Mouse (Mus musculus): ENCODE measurements around the gene Lmntd1.

Gene Lmntd1

DNA sequence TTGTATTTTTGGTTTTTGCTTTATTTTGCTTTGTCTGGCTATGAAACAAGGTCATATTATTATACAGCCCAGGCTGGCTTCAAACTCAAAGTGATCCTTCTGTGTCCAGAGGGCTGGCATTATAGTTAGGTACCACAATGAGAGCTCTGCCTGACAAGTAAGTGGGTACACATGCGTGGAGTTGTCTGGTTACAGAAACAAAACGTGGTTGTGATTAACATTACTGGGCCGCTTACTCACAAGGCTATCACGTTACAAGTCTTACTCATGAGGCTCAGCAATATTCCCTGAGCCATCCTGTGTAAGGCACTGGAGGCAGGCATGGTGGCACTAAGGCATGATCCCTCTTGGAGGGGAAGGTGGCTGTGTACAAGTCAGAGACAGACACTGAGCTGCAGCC lies 49.4 kb downstream of the Lmntd1 start:
- no peak for DNase-seq (ENCODE audit: extremely low spot score, low spot score)

DNA sequence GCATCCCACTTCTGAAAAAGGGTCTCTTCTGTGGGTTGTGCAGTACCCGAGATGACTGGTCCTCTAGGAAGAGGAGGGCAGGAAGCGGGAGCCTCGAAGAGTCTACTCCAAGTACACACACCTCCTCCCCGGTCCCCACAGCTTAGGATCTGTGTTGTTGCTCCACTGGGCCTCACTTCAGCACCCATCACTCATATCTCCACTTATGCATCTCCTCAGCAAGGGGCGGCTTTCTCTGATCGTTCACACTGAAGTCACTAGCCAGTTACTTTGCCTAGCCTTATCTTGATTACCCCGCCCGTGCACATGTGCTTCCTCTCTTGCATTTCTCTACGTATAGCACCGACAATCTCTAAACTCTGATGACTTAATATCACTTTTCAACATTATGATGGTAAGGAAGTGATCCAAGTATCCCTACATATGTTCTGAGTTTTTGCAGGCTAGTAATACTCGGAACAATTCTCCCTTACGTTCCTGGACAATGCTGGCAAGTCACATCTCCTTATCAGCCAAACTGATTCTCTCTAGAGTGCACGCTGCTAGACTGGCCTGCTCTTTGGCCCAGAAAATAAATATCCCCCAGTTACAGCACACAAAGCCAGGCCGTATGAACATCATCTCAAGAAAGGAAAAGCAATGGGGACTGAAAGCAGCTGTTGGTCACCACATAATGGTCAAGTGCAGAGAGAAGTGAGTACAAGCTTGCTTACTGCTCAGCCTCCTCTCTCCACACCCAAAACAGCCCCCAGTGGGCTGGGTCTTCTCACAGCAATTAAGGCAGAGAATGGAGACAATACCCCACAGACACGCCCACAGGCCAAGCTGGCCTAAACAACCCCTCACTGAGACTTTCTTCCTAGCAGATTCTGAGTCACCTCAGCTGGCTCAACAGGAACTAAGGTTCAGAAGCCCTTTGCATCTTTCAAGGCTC lies 56.8 kb downstream of the Lmntd1 start:
- no peak for DNase-seq (ENCODE audit: extremely low spot score, low spot score)

DNA sequence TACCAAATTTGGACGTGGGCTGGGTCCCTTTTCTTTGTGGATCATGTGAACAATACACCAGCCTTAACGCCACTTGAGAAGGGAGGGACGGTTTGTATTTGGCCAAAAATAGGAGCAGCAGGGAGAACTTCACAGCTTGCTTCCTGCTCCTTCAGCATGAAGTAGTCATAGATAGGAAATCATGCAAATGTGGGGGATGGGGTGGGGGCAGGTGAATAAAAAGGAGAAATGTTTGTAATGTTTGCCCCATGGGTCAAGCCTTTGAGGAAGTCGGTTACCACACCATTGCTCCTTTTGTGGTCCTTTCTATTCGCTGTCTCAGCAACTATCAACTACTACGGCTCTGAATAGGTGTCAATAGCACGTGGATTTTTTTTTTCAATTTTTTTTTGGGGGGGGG lies 60.9 kb downstream of the Lmntd1 start:
- no peak for DNase-seq (ENCODE audit: extremely low spot score, low spot score)

DNA sequence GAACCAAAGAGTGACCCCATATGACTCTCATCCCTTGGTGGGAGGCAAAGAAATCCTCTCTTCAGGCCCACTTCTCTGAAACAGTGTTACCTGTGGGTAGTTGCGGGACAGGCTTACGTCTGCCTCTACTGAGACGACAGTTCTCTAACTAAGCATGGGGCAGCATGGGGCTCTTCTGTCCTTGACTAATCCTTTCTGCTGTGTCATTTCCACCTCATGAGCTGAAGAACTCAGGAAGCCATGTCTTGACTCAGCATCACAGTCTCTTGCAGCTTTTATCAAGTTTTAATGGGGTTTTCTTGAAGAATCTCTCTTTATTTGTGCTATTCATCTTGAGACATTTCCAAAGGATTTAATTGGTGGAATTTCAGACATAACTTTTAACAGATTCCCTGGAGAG lies 61.3 kb downstream of the Lmntd1 start:
- DNase-seq (ENCODE audit: extremely low spot score, low spot score) = no peak

DNA sequence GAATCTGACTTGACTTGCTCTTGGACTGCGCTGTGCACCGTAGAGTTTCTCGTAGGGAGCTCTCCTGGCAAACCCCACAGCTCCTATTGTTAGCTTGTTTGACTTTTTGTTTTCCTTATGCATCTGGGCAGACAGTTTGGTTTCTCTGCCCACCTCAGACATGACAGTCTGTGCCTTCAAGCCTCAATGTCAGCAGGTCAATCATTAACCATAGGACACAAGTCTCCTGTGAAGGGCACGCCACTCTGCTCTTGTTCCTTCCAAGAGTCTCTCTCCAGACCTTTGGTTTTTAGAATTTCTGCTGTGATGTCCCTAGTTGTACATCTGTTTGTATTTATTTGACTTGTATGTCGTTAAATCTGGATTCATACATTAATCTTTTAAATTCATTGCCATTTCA lies 63.1 kb downstream of the Lmntd1 start:
- DNase-seq (ENCODE audit: extremely low spot score, low spot score) = no peak

DNA sequence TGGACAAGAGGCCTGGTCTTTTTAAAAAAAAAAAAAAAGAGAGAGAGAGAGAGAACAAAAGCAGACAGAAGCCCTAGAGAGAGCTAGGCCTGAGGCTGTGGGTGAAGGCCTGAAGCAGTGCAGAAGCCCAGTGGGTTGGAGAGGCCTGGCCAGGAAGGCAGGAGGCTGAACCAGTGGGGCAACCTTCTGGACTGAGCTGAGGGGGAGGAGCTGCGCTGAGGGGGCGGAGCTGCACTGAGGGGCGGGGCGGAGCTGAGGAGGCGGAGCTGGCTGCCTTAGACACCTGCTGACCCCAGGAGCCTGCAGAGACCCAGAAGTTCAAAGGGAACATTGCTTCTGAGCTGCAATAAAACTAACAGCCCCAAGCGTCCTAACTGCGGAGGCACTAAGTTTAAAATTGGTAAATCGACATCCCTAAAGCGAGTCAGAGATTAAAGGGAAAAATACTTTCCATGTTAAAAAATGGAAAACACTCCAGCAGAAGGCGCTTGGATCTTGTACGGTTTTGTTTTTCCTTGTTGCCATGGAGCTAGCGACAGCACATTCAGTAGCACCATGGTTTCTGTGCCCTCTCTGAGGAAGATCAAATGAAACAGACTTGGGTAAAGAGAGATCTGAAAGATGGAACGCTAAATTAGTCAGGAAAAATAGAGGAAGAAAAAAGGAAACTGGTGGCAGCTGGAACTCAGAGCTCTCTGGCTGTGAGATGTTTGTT lies 68.0 kb downstream of the Lmntd1 start:
- peak; percentile 26 for DNase-seq (ENCODE audit: extremely low spot score, low spot score)

DNA sequence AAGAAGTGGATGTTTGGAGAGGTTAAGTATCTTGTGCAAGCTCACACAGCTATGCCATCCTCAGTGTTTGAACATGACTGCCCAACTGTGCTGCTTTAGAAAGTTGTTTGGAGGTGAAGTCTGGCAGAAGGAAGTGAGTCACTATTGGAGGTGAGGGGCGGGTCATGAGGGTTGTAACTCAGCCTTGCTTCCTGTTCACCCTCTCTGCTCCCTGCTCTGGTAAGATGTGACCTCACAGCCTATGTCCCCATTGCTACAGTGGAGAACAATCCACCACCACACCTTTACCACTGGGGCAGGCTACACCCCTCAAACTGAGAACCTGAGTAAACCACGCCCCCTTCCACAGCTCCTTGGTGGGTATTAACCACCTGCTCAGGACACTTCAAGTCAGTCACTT lies 69.3 kb downstream of the Lmntd1 start:
- no peak for DNase-seq (ENCODE audit: extremely low spot score, low spot score)

DNA sequence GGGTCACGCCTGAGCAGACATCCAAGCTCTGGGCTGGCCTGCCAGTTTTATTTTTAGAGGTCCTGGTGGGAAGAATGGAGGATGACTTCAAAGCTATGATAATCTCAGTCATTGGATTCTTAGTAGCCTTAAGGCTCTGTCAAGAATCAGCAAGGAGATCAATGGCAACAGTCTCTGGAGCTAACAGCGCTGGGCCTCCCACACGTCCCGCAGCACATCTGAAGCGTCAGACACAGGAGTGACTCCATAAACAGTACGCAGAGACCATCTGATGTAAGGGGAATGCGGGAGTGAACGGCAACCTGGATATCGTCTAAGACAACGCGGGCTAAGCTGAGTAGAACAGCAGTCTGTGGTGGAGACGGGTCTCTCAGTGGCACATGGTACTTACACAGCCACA lies 69.8 kb downstream of the Lmntd1 start:
- DNase-seq (ENCODE audit: extremely low spot score, low spot score) = no peak

DNA sequence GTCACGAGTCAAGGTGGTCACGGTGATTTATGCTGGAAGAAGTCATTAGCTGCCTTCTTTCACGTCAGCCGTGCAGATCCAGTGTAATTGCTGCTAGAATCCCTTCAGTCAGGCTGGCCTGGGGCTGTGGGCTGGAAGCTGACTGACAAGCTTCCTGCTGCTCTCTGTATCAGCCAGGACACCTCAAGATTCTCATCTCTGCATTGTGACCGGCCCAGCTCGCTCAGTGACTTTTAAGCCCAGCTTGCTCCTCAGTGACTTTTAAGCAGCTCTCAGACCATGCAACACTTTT lies 74.6 kb downstream of the Lmntd1 start:
- DNase-seq (ENCODE audit: extremely low spot score, low spot score) = peak; percentile 24

DNA sequence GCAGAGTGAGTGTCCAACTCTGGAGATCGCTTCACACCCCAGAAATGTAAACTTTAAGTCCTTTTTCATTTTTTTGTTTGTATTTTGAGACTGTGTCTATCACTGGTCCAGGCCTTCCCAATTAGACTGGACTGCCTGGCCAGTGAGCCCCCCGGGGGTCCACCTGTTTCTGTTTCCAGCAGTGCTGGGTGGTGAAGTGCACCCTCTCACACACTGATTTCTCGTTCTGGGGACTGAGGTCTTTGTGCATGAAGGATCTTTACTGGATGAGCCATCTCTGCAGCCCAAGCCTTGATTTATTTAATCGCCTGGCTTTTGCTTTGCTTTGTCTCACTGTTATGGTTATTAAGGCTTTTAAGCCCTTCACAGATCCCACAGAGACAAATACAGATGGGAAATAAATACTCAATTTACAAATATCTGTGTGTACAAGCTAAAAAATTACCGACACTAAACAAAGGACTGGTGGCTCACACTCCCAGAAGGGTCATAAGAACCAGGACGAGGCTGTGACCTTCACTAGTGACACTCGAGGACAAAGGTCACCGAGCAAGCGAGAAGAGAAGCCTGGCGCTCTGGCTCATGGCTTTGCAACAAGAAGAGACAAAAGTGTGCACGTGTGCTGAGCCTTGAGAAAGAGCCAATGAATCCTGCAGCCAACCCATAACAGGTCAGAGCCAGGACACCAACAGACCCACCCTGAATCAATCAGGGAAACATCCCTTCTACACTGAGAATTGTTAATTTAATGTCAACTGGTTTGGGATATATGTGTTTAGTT lies 75.1 kb downstream of the Lmntd1 start:
- peak; percentile 22 for DNase-seq (ENCODE audit: extremely low spot score, low spot score)

DNA sequence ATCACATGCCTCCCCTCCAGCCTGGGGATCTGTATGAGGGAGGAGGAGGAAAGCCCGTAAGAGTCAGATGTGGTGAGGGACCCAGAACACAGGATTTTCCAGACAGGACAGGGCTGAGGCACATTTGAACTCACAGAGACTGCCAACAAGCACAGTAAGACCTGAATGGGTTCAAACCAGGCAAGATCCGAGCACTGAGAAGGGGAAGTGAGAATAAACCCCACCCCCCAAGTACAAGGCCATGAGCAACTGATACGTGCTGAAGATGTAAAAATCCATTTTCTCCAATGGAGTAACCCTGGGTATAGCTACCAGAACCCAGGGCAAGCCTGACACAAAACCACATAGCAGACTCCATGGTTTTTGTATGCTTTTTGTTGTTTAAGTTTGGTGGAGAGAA lies 83.7 kb downstream of the Lmntd1 start:
- DNase-seq (ENCODE audit: extremely low spot score, low spot score) = no peak

DNA sequence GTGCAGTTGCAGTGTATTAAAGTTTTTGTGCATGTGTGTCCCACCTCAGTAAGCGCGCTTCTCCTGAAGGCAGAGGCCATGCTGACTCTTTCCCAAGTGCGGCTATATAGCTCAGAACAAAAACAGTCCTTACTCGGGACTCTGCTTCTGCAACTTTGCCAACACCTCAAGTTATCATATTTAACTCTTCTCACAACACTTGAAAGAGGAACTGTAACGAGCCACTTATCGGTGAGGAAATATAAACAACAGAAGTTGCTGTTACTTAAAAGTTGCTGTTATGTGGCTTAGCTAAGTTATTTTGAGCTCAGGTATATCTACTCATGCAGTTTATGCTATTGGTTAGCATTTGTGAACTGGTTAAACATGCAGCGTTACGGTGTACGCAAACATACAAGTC lies 90.8 kb downstream of the Lmntd1 start:
- DNase-seq (ENCODE audit: extremely low spot score, low spot score) = no peak

DNA sequence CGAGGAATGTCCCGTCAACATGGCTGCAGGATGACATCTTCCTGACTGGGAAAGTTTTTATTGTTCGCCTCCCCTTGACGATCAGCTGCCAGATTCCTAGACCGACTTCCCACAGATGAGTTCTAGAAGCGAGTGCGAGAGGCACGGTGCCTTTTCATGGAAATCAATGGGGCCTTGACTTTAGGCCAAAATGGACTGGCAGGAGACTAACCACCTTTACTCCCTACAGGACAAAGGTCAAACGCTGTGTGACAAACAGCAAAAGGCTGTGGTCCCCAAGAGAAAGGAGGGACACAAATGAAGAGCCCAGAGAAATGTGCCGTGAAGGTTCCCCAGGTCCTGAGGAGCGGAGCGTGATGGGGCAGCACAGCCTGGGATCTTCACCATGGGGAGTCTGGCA lies 91.5 kb downstream of the Lmntd1 start:
- no peak for DNase-seq (ENCODE audit: extremely low spot score, low spot score)

DNA sequence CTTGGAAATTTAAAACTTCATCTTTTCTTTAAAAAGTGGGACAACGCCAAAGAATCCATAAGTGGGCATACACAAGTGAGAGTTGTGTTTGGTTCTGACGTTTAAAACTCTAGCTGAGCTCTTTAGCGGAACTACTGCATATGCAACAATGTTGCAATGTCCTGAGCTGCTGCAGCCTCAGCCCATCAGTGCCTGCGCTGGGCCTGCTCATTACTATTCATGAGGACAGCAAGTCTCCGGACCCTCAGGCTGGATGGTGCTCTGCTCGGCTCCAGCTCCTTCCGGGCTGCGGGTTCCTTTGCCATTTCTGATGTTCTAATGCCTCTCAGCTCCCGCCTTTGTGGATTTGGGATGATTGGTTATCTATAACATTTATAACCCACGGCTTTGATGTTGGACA lies 97.1 kb downstream of the Lmntd1 start:
- DNase-seq (ENCODE audit: extremely low spot score, low spot score) = no peak

DNA sequence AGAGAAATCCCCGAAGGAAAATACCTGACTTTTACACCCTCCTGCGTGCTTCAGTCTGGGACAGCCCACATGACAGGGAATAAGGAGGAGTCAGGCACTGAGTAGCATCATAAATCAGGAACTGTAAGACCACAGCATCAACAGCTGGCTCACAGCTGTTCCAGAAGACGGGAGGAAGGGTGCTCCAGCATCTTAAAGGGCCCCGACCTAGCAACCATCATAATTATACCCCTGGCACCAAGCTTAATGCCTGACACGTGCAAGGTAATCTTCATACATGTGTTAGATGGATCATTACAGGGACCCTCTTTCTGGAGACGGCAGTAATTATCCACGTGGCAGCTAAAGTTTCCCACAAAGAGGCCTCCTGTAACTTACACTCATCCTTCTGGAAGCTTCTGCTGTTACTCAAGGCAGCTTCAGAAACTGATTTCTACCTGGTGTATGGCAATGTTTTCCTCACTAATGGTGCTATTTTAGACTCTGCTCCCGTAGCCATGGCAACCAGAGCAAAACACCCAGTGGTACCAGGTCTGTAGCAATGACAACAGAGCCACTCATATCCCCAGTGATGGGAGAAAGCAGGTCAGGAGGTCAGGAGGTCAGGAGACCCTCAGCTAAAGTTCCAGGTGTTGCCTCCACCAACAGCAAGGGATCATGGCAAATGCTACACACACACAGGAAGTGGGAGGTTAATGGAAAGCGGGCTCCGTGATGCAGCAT lies 98.1 kb downstream of the Lmntd1 start:
- DNase-seq (ENCODE audit: extremely low spot score, low spot score) = peak; percentile 56

DNA sequence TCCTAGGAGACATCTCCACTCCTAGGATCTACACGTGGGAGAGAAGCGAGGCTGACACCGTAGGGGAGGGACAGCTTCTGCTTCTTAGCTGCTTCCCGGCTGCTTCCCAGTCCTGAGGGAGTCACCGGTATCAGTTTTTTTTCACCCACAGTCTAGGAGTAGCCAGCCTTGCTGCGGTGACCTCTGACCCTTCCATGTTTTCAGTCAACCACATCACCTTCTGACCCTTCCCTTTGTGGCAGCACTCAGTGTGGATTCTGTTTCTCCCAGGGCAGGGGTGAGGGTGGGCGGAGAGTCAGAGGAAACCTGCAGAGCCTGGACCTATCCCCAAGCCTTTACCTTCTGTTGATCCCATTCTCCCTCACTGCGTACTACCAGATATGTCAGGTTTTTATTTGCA lies 102.9 kb downstream of the Lmntd1 start:
- peak; percentile 38 for DNase-seq (ENCODE audit: extremely low spot score, low spot score)

DNA sequence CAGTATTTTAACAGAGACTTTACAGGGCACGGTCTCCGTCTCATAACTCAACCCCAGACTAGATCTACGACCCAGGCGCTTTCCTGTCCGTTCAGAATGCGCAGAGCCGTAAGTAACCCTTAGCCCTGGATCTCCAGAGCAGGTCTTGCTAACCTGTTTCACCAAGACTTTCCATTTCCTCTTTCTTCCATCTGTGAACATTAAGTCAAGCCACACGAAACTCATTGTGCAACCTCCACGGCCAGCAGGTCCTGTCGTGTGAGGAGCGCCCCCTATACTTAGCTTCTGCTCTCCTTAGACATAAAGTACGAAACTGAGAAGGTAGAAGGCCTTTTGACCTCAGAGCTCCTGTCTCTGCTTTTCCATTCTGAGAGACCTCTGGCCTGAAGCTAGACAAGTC lies 105.3 kb downstream of the Lmntd1 start:
- no peak for DNase-seq (ENCODE audit: extremely low spot score, low spot score)

DNA sequence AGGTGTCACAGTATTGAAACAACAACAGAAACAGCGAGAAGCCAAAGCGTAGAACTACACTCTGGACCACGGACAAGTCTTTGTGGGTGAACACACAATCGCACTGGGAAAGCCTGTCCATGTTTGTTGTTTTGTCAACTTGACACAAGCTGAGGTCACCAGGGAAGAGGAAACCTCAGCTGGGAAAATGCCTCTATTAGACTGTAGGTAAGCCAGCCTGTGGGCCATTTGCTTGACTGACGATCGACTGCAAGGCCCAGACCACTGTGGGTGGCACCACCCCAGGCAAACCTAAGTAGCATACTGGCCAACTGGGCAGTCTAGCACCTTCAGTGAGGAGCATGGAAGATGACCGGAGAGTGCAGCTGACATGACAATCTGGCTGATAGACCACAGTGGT lies 112.4 kb downstream of the Lmntd1 start:
- DNase-seq (ENCODE audit: extremely low spot score, low spot score) = no peak

DNA sequence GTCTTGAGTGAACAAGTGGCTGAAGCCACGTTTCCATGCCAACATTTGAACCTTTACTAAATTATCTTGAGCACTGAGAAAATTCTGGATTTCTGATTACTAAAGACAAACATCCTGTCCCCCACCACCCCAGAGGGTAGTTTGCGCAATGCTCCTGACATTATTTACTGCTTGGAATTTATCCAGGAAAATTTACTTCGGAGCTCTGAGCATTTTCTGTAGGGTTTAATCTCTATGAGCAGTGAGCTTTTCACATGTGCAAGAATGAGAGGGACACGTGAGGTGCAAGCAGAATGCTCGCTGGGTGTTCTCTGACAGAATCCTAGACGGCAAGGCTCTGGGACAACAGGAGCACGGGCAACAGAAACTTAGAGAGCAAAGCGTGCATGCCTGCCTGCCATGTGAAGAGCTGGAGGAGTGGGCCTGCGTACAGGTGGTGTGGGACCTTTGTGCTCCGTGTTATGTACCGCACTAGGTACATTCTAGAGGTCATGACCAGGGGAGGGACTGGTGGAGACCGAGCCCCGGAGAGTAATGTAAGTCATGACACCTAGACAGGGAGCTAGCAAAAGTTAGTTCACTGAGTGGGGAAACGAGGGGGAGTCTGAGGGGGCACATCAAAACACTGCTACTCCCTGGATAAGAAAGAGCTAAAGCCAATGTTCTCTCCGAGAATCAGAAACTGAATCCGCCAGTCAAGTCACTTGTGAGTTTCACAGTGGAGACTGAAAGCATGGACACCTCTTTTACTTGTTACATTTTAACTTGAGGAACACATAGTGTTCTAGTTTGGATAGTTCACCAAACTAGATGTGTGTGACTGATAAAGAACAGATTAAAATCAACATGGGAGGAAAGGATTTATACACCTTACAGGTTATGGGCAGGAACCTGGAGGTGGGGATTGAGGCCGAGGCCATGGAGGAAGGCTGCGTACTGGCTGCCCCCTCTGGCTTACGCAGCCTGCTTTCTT lies 114.3 kb downstream of the Lmntd1 start:
- no peak for DNase-seq (ENCODE audit: extremely low spot score, low spot score)

DNA sequence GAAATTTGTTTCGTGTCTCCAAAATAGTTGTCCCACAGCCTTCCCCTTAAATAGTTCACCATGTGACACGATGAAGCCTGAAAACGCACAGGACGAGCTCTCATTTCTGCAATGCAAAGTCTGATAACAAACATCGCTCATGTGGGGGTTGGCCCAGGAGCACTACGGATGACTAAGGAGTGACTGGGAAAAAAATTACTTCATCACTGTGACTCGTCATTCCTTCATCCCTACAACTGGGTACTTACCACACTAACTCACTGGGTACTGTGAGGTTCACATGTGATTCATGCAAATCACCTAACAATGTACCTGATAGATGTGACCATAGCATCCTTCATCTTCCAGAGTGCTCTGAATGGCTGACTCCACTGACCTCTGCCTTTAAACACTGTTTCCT lies 118.4 kb downstream of the Lmntd1 start:
- no peak for DNase-seq (ENCODE audit: extremely low spot score, low spot score)
